Mouse (Mus musculus): ENCODE measurements around the gene Gm11111. TPM values are rescaled to one million over a fixed set of nuclear protein-coding genes. Genes with fewer than 3 reads are reported as not detected.
"Not testable (repeated sequence)": the region's sequence is repeated elsewhere in the genome, so short reads cannot be mapped to it uniquely, and the experiment has no call there.

The Gm11111 gene
- not detected for polyA plus RNA-seq (2017; shearing (Covaris generic))

DNA sequence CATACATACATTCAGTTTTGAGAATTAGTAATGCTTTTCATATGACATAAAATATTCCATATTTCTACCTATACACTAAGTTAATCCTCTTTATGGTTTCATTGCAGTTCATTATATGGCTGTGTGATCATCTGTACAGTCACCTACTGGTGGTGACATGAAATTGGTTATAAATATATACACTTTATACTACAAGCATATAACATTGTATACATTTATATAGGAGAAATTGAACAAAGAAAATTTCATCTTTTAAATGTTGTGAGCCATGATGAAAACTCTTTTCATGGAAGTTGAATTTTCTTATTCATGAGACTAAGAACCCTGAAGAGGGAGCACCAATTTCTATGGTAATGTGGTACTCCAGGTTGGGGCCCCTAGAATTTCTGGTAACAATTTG, at the start of gene Gm11111:
Gene Gm11111, plus strand, starts transcription at position 301 of the 400 bp plus-strand sequence.
- ATAC-seq = no peak

DNA sequence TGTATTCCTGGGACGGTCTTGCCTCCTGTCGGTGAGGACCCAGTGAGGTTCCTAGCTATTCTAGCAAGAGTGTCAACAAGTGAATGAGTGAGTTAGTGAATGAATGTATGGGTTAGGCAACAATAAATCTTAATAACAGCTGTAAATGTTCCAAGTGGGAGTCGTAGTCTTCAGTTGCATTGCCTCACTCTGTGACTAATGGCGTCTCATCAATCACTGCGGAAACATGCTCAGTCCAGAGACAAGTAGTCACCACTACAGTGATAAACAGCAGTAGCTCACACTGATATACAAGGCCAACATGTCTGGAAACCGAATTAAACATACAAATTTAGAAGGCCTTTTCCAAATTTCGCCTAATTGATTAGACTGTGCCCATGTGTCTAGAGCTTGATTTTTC, 36.3 kb upstream of the Gm11111 start:
- no peak for ATAC-seq

DNA sequence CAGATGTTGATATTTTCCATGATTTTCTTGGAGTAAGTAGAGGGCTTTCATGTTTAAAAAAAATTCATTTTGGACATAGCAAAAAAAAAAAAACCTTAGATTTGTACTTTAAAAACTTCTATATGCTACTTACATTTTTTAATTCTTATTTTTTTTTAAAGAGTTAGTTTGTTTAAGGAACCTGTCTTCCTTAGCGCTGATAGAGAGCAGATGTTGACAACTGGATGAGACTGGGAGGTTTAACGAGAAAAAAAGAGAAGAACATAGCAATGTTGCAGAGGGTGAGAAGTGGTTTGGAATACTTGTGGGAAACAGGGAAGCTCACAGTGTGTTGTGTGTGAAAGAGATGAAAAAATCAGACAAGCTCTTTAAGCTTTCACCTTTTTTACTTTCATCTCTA, 32.4 kb upstream of the Gm11111 start:
- ATAC-seq = no peak

GRCm38 (mm10) chr5:98522270-98522977, 30.1 kb upstream of the Gm11111 start:
- ATAC-seq = no peak

GRCm38 (mm10) chr5:98523050-98523449, 29.4 kb upstream of the Gm11111 start:
- ATAC-seq = no peak

GRCm38 (mm10) chr5:98523783-98524182, 28.7 kb upstream of the Gm11111 start:
- no peak for ATAC-seq

- ATAC-seq = no peak
Observed at GRCm38 (mm10) chr5:98541333-98541732, 11.2 kb upstream of the Gm11111 start.

GRCm38 (mm10) chr5:98550285-98550684, 2.2 kb upstream of the Gm11111 start:
- no peak for ATAC-seq

DNA sequence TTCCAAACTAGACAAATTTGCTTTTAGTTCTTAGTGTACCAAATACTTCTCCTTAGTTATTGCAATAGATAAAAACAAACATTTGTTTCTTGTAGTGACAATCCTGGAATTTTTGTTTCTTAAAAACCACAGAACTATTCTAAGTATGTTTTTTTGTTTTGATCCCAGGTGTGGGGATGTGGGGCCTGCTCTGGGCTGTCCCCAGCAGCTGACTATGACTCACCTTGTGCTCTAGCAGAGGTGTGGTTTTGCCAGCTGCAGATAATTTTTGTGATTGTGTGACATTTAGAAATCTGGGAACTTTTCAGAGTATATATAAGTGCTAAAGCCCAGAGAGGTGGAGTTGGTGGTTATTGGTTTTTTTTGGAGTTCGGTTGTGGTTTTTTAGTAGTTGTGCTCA, 1.6 kb upstream of the Gm11111 start:
- no peak for ATAC-seq

DNA sequence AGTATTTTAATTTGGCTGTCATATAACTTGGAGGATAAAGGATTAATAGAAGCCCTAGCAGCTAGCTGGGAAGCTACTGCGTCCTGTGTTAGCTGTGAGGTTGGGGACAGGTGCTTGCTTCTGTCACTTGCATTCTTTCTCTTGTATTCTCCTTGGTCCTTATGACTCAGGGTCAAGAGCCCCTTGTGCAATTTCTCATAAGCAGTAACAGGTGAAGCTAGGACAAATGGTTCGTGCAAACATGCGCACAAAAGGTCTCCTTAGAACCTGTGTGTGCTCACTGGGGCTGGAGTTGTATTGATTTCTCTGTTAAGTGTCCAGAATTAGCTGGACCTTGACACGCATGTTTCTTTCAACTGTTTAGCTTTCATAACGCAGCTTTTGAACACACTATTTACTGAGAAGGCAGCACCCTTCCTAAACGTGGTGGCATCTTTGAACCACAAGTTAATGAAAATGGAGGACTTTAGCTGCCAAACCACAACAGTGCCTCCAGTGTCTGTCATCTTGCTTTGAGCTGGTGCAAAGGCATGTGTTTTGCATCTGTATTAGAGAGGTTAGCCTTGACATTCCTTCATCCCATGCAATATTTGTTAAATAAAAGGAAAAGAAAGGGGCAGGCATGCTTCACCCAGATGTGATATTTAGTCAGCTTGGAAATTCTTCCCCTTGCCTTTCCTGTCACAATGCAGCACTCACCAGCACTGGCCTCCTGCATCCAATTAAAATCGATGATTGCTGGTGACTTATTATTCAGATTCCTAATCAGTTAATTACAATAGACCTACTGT, 511 bp downstream of the Gm11111 start:
- no peak for ATAC-seq

- ATAC-seq = no peak
Observed at GRCm38 (mm10) chr5:98561301-98561700, 8.8 kb downstream of the Gm11111 start.

GRCm38 (mm10) chr5:98562806-98563205, 10.3 kb downstream of the Gm11111 start:
- ATAC-seq = no peak

DNA sequence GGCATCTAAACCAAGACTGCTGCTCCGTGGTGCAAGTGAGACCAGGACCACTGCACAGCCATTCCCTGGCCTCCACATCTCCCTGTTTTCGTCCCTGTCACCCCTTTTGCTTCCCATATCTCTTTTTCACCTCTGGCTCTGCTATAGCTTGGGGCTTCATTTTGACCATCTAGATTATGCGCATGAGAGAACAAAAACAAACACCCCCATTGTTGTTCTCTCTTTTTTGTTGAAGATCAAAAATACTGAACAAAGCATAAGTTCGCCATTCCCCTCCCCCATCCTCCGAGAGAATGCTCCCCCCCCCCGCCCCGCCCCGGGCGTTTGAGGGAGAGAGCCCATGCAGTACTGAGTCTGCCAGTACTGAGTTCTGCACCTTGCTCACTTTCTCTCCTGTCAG, 11.3 kb downstream of the Gm11111 start:
- ATAC-seq = no peak

DNA sequence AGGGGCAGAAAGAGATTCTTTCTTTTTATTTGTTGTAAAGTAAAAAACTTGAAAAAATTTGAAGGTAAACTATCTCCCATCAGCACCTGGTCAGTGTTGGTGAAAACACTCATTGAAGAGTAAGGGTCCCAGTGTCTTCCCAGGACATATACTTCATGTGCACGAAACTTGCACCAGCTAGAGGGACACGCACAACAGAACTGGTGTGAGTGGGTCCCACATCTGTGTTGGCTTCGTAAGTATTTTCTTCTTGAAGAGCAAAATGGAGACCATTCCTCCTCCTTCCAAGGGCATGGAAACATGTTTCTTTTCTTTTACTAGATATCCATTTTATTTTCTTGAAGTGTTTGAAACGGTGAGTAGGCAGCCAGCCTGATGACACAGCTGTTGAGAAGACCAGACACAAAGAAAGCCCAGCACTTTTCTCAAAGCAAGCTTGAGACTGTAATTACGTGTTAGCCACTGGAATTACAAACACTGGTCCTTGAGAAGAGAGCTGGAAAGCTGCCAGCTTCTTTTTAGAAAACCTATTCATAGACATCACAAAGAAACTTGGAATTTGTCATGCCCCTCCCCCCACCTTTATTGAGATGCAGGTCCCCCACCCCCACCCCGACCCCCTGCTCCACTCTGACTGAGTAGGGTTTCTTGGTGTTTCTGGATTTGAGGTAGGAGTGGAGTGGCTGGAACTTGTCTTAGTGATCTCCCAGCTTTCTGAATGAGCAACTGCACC, 14.1 kb downstream of the Gm11111 start:
- ATAC-seq = no peak

- no peak for ATAC-seq
Observed at GRCm38 (mm10) chr5:98568481-98568880, 16.0 kb downstream of the Gm11111 start.

GRCm38 (mm10) chr5:98569029-98569513, 16.6 kb downstream of the Gm11111 start:
- no peak for ATAC-seq

DNA sequence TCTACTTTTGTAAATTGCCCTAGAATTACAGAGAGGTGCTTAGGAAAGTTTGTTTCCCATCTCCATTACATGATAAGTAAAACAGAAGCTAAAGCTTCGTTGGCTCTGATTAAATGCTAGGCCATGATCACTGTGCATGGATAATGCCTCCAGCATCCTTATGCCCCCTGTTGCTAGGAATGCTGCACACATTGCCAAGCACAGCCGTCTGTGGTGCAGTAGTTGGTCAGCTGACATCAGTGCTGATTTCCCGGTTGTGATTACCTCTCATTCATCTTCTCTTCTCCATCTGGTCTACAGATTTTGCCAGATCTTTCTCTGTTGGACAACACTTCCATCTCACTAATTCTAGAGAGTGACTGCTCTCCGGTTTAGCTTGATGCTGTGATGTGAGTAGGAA, 19.9 kb downstream of the Gm11111 start:
- ATAC-seq = no peak

DNA sequence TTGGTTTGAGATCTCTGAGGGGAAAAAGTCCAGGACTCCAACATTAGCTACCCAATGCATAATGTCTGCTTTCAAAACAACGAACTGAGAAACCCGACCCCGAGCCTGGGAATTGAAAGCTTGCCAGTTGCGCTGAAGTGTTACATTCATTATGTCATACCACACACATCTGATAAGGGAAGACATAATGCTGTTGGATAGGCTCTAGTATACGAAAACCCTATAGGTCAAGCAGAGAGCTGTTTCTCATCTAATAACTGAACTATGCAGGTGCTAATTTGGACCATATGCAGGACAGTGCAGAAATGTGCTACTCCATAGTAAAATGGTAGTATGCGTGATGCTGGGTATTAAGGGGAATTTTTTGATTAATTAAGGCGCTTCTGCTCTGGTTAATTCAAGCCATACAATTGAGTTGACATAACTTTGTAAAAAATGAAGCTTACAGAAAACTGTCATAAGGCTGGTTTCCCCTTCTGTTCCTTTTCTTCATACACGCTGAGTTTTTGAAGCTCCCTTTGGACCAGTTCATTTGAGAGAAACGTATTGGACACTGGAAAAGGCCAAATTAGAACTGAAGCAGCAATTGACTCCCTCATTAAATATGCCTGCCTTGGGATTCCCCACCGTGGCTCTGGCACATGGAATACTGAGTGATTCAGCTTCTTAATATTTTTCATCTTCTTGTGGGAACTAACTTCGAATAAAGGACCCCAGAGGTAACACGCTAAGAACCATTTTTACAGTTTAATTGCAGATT, 22.4 kb downstream of the Gm11111 start:
- ATAC-seq = no peak

DNA sequence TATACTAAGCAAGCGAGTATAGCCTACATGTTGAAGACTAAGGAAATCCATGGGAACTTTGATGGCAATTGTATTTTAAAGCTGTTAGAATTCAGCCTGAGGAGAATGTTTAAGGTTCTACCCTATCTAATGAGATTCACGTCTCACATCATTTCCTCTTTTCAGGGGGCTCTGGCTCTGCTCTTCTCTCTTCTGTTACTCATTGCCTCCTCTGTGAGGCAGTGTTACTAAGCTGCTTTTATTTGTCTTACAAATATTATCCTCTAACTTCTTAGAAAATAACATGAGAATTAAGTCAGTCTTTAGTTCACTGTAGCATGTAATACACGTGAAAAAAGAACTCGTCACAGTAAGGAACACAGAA, 23.0 kb downstream of the Gm11111 start:
- no peak for ATAC-seq

DNA sequence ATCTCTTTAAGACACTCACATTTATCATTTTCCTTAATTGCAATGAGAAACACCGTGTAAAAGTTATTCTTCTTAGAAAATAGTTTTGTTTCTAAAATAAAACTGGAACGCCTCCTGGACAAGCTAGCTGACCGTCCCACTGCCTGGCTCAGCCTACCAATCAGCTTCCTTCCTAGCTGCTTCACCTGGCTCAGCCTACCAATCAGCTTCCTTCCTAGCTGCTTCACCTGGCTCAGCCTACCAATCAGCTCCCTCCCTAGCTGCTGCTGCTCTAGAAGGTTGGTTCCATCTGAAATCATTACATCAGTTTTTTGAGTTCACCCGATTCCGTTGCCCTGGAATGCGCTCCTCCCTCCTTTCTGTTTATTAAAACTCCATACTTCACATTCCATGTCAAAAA, 24.0 kb downstream of the Gm11111 start:
- ATAC-seq = not testable (repeated sequence)

- no peak for ATAC-seq
Observed at GRCm38 (mm10) chr5:98578398-98578797, 25.9 kb downstream of the Gm11111 start.

DNA sequence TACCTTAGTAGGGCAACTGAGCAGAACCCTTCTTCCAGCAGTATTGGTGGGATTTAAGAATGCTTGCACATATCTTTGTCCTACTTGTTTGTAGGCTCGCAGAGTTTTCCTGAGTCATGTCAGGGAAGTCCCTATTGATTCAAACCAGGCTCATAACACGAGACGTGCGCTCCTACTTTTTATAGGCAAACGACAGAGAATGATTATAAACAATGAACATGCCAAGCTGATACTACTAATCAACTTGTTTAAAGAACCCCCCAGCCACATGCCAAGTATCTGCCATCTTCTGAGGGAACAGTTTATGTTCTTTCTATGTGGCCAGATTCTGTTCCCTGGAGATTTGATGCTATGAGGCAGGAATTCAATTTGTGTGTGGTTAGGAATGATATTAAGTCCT, 28.3 kb downstream of the Gm11111 start:
- ATAC-seq = no peak

DNA sequence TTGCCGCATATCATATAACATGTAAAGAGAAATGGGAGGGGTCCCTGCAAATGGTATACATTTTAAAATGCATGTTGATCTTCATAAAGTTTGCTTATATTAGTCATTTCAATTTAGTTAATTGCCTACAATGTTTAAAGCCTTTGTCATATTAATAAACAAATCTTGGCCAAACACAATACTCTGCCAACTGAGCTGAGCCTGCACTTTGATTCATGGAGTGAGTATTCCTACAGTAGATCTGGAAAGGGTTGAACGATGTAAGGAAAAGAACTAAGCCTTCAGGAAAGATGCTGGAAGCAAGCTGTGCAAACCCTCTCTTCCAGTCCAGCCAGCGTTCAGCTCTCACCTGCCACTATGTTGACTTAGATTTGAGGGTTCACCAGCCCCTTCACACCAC, 29.6 kb downstream of the Gm11111 start:
- no peak for ATAC-seq
